Mouse (Mus musculus) midbrain, embryonic 12.5 days (tissue): ENCODE measurements around the gene Clstn3. TPM values are rescaled to one million over a fixed set of nuclear protein-coding genes. Genes with fewer than 3 reads are reported as not detected.

Experiments used
- ATAC-seq: fragments of 200-750 bp; cut with Nextera tagmentation; 2 replicates; pipeline ENCODE4 v1.8.0; 2017; ENCODE audit warnings: low read depth, moderate TSS enrichment, moderate library complexity; ENCODE audit not compliant: low FRiP score
- H3K27ac ChIP-seq: fragments of 300-500 bp; sonication (generic); replicated peaks from 2 replicates; pipeline ENCODE4 v1.5.1; 2016; ENCODE audit warnings: mild to moderate bottlenecking
- H3K27me3 ChIP-seq: fragments of 300-500 bp; sonication (generic); 2 replicates; pipeline ENCODE4 v1.6.1; 2016; ENCODE audit warnings: mild to moderate bottlenecking
- H3K36me3 ChIP-seq: fragments of 300-500 bp; sonication (generic); 2 replicates; pipeline ENCODE4 v1.6.1; 2016
- H3K4me1 ChIP-seq: fragments of 300-500 bp; sonication (generic); 2 replicates; pipeline ENCODE4 v1.6.1; 2016
- H3K4me2 ChIP-seq: fragments of 300-500 bp; sonication (generic); replicated peaks from 2 replicates; pipeline ENCODE4 v1.6.1; 2016; ENCODE audit warnings: mild to moderate bottlenecking, moderate library complexity
- H3K4me3 ChIP-seq: fragments of 300-500 bp; sonication (generic); 2 replicates; pipeline ENCODE4 v1.5.1; 2016; ENCODE audit warnings: mild to moderate bottlenecking
- H3K9ac ChIP-seq: fragments of 300-500 bp; sonication (generic); replicated peaks from 2 replicates; pipeline ENCODE4 v1.6.1; 2016; ENCODE audit warnings: mild to moderate bottlenecking, moderate library complexity
- H3K9me3 ChIP-seq: fragments of 300-500 bp; sonication (generic); 2 replicates; pipeline ENCODE4 v1.6.1; 2016; ENCODE audit warnings: mild to moderate bottlenecking
- WGBS: fragments of 180-500 bp; shearing (Covaris S2); methylation state at CpG from one replicate; pipeline ENCODE4 v1.1.7; 2016; 5-methylcytosine and 5-hydroxymethylcytosine counted together
- polyA plus RNA-seq: library from polyadenylated mRNA; unstranded; fragments of >200 nt; fragmentation: Nextera tagmentation; extraction: Ambion mirVana; gene quantifications from 2 replicates; pipeline ENCODE4 v1.2.1, GENCODE M21; 2016

Gene Clstn3
- polyA plus RNA-seq, 1 experiment from 2014 or later = 33.1 TPM

- no peak overlapping the region for H3K27ac ChIP-seq
- peaks cover 14% of the 10 kb centered on the region for H3K4me1 ChIP-seq
- no peak overlapping the region for H3K4me3 ChIP-seq
- peaks cover 19% of the 10 kb centered on the region for H3K36me3 ChIP-seq
- no peak for ATAC-seq
- H3K4me2 ChIP-seq = no peak overlapping the region
- H3K9ac ChIP-seq = no peak overlapping the region
- 93% methylated on average over 4 of the region's 4 CpGs for WGBS
- no peaks in the 10 kb centered on the region for H3K9me3 ChIP-seq
- H3K27me3 ChIP-seq = no peaks in the 10 kb centered on the region
Measured at GRCm38 (mm10) chr6:124459388-124459787, 5.2 kb downstream of the Clstn3 start.

DNA sequence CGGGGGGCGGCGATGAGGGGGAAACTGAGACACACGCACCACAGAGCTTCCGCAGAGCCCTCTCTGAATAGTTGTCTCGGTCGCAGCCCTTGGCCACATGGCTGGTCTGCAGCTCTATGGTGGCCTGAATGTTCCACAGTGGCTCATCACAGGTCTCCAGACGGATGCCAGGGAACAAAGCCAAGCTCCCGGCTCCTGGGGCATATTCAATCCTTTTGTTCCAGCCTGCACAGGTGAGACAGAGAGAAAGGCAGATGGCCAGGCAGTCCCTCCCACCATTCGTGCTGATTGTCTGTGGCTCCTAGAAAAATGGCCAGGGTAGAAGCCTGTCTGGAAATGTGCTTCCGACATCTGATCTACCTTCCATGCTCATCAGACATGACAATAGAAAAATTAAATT lies 6.1 kb downstream of the Clstn3 start:
- Histone ChIP-seq H3K4me1 (0 out of 2 replicates have a peak, but pooled peaks cover 5% of the 10 kb centered on the region), H3K36me3 (peaks cover 19% of the 10 kb centered on the region), H3K9ac (no peak overlapping the region), H3K27ac (no peak overlapping the region), H3K27me3 (no peaks in the 10 kb centered on the region), H3K9me3 (no peaks in the 10 kb centered on the region), H3K4me3 (no peak overlapping the region), H3K4me2 (no peak overlapping the region)
- no peak for ATAC-seq
- WGBS = 92% methylated on average over 11 of the region's 11 CpGs

GRCm38 (mm10) chr6:124457827-124458226 lies 6.8 kb downstream of the Clstn3 start:
- H3K9ac ChIP-seq = no peak overlapping the region
- no peaks in the 10 kb centered on the region for H3K27me3 ChIP-seq
- no peak overlapping the region for H3K4me2 ChIP-seq
- H3K4me1 ChIP-seq = 0 out of 2 replicates have a peak, but pooled peaks cover under 1% of the 10 kb centered on the region
- ATAC-seq = no peak
- peaks cover 19% of the 10 kb centered on the region for H3K36me3 ChIP-seq
- H3K27ac ChIP-seq = no peak overlapping the region
- no peaks in the 10 kb centered on the region for H3K9me3 ChIP-seq
- no peak overlapping the region for H3K4me3 ChIP-seq
- 93% methylated on average over 5 of the region's 5 CpGs for WGBS

DNA sequence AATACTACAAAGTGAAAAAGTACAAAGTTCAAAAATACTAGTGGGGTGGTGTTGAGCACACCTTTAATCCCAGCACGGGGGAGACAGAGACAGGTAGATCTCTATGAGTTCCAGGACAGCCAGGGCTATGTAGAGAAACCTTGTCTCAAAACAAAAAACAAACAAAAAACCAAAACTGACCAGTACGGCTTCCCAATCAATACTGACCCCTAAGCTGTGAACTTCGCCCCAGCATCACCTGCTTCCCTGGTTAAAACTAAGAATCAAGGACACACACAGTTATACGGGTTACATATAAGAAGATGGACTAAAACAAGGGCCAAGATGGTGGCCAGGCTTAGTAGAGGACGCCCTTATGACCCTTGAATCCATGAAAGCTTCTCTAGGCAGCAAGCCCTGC lies 8.4 kb downstream of the Clstn3 start:
- Histone ChIP-seq H3K4me3 (no peak overlapping the region), H3K27me3 (no peaks in the 10 kb centered on the region), H3K9me3 (no peaks in the 10 kb centered on the region), H3K4me2 (no peak overlapping the region), H3K27ac (no peak overlapping the region), H3K36me3 (peaks cover 18% of the 10 kb centered on the region), H3K9ac (no peak overlapping the region), H3K4me1 (no peaks in the 10 kb centered on the region)
- 94% methylated on average over 5 of the region's 5 CpGs for WGBS
- no peak for ATAC-seq

DNA sequence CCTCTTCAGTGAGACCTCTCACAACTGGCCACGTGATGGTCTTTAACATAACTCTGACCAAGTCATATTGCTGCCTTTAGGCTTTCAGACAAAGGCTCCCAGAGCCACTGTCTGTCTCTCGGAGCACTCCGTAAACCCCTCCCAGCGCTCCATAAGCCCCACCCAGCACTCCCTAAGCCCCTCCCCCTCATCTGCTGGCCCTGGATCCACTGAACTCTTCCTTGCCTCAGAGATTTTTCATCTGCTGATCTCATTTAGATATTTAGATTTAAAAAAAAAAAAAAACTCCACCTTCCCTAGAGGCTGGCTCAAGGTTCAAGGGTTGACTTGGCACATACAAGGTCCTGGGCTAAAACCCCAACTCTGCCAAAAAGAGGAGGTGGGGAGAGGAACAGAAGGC lies 10.8 kb downstream of the Clstn3 start:
- H3K9me3 ChIP-seq = no peaks in the 10 kb centered on the region
- H3K27ac ChIP-seq = no peak overlapping the region
- H3K27me3 ChIP-seq = no peaks in the 10 kb centered on the region
- H3K4me1 ChIP-seq = no peaks in the 10 kb centered on the region
- no peak overlapping the region for H3K4me3 ChIP-seq
- 49% methylated on average over 4 of the region's 4 CpGs for WGBS
- ATAC-seq = no peak
- no peak overlapping the region for H3K4me2 ChIP-seq
- peaks cover 19% of the 10 kb centered on the region for H3K36me3 ChIP-seq
- no peak overlapping the region for H3K9ac ChIP-seq

- H3K27me3 ChIP-seq = no peaks in the 10 kb centered on the region
- H3K4me1 ChIP-seq = no peaks in the 10 kb centered on the region
- no peak overlapping the region for H3K4me2 ChIP-seq
- peaks cover 15% of the 10 kb centered on the region; the same call in 1 of the 2 replicates for H3K36me3 ChIP-seq
- H3K4me3 ChIP-seq = no peak overlapping the region
- no peak for ATAC-seq
- H3K27ac ChIP-seq = no peak overlapping the region
- H3K9me3 ChIP-seq = no peaks in the 10 kb centered on the region
- WGBS = 73% methylated on average over 3 of the region's 3 CpGs
- H3K9ac ChIP-seq = no peak overlapping the region
Measured at GRCm38 (mm10) chr6:124451995-124452394, 12.6 kb downstream of the Clstn3 start.

GRCm38 (mm10) chr6:124449668-124450383 lies 14.8 kb downstream of the Clstn3 start:
- H3K27me3 ChIP-seq = no peaks in the 10 kb centered on the region
- H3K9ac ChIP-seq = no peak overlapping the region
- no peaks in the 10 kb centered on the region for H3K9me3 ChIP-seq
- H3K36me3 ChIP-seq = 0 out of 2 replicates have a peak, but pooled peaks cover 11% of the 10 kb centered on the region
- WGBS = 87% methylated on average over 18 of the region's 18 CpGs
- H3K4me3 ChIP-seq = no peak overlapping the region
- no peak overlapping the region for H3K4me2 ChIP-seq
- no peaks in the 10 kb centered on the region for H3K4me1 ChIP-seq
- no peak for ATAC-seq
- no peak overlapping the region for H3K27ac ChIP-seq

DNA sequence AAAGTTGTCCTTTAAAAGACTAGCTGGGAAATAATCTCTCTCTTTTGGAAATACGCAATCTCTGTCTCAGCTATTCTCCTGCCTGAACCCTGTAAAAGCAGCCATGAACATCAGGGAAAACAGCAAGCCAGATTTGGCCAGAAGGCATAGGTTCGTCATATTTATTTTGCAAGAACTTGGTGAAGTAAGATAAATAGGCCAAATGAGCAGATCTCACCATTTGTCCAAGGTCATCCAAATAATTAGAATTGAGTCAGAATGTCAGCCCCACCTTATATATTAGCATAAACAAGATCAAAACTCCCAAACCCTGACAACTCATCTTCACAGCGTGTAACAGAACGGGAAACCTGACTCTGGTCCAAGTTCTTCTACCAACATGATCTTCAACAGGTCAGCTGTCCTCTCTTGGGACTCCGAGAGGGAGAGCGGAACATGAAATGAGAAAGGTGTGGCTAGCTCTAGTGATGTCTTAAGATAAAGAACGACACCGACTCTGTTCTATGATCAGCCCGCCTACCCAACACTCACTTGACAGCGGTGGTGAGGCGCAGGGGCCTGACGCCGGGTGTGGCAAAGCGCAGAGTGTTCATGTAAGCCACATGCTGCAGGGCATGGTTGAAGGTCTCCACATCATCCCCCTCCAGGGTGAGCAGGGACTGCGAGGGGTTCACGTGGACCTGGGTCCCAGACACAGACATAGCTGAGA lies 15.5 kb downstream of the Clstn3 start:
- H3K27me3 ChIP-seq = no peaks in the 10 kb centered on the region
- no peak overlapping the region for H3K27ac ChIP-seq
- H3K9ac ChIP-seq = no peak overlapping the region
- H3K36me3 ChIP-seq = 0 out of 2 replicates have a peak, but pooled peaks cover 9% of the 10 kb centered on the region
- no peak overlapping the region for H3K4me2 ChIP-seq
- no peaks in the 10 kb centered on the region for H3K4me1 ChIP-seq
- WGBS = 95% methylated on average over 16 of the region's 16 CpGs
- H3K9me3 ChIP-seq = no peaks in the 10 kb centered on the region
- no peak overlapping the region for H3K4me3 ChIP-seq
- no peak for ATAC-seq

GRCm38 (mm10) chr6:124448186-124448852 lies 16.3 kb downstream of the Clstn3 start:
- Histone ChIP-seq H3K9ac (no peak overlapping the region), H3K9me3 (no peaks in the 10 kb centered on the region), H3K4me3 (no peak overlapping the region), H3K27ac (no peak overlapping the region), H3K4me2 (no peak overlapping the region), H3K27me3 (no peaks in the 10 kb centered on the region), H3K4me1 (no peaks in the 10 kb centered on the region), H3K36me3 (0 out of 2 replicates have a peak, but pooled peaks cover 9% of the 10 kb centered on the region)
- no peak; the same call in 1 of the 2 replicates for ATAC-seq
- 72% methylated on average over 10 of the region's 10 CpGs for WGBS

DNA sequence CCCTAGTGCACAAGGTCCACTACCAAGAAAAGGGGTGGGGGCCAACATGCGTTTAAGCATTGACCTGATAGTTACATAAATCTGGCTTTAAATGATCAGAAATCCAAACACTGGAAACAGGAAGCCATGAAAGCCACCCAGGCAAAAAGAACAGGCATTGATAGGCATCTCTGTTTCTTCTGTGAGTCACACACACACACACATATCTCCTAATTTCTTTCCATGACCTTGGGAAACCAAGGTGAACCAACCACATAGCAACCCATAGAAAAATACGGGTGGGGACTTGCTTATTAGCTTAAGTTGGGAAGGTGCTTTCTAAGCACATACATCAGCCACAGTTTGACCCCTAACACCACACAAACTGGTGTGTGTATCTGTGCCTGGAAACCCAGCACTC lies 17.2 kb downstream of the Clstn3 start:
- H3K4me2 ChIP-seq = no peak overlapping the region
- no peak for ATAC-seq
- 91% methylated on average over 2 of the region's 2 CpGs for WGBS
- no peak overlapping the region for H3K9ac ChIP-seq
- no peaks in the 10 kb centered on the region for H3K9me3 ChIP-seq
- no peaks in the 10 kb centered on the region for H3K4me1 ChIP-seq
- no peak overlapping the region for H3K27ac ChIP-seq
- H3K4me3 ChIP-seq = no peak overlapping the region
- 0 out of 2 replicates have a peak, but pooled peaks cover 9% of the 10 kb centered on the region for H3K36me3 ChIP-seq
- H3K27me3 ChIP-seq = no peaks in the 10 kb centered on the region

DNA sequence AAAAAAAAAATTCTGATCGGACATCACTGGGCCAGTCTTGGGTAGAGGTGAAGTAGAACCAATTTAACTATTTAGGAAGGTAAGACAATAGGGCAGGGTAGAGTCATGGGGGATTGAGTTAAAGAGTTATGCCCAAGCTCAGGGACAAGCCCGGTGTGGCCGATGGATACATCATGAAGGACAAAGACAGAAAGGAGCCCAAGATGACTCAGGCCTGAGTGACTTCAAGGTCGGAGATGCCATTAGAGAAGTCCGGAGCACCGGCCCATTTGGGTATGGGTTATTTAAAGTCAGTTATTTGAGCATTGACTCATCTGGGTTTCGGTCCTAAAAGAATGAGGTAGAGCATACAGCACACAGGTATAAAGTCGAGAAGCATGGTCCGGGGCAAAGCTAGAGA lies 18.1 kb downstream of the Clstn3 start:
- no peak for ATAC-seq
- Histone ChIP-seq H3K36me3 (0 out of 2 replicates have a peak, but pooled peaks cover 9% of the 10 kb centered on the region), H3K27ac (no peak overlapping the region), H3K9me3 (no peaks in the 10 kb centered on the region), H3K4me1 (no peaks in the 10 kb centered on the region), H3K9ac (no peak overlapping the region), H3K4me3 (no peak overlapping the region), H3K4me2 (no peak overlapping the region), H3K27me3 (no peaks in the 10 kb centered on the region)
- WGBS = 96% methylated on average over 9 of the region's 9 CpGs

GRCm38 (mm10) chr6:124446024-124446423 lies 18.6 kb downstream of the Clstn3 start:
- Histone ChIP-seq H3K9ac (no peak overlapping the region), H3K9me3 (no peaks in the 10 kb centered on the region), H3K27me3 (no peaks in the 10 kb centered on the region), H3K27ac (no peak overlapping the region), H3K4me3 (no peak overlapping the region), H3K4me2 (no peak overlapping the region), H3K4me1 (no peaks in the 10 kb centered on the region), H3K36me3 (0 out of 2 replicates have a peak, but pooled peaks cover 9% of the 10 kb centered on the region)
- ATAC-seq = no peak
- WGBS = 97% methylated on average over 2 of the region's 2 CpGs
